Mouse (Mus musculus): ENCODE data around the gene Rspo3. TPM values are rescaled to one million over a fixed set of nuclear protein-coding genes. Genes with fewer than 3 reads are reported as not detected.
A peak's percentile ranks its signal among the peaks of the same experiment; 100 is the strongest.

The Rspo3 gene
- polyA plus RNA-seq, 1 experiment = 1.9 TPM

GRCm38 (mm10) chr10:29441297-29441696, 94.4 kb downstream of the Rspo3 start:
- H3K79me2 ChIP-seq (ENCODE audit: control insufficient read depth, insufficient read depth) = no peaks in the 10 kb centered on the region
- no peaks in the 10 kb centered on the region for H3K27me3 ChIP-seq (ENCODE audit: control insufficient read depth, insufficient read depth, insufficient read length)
- no peak overlapping the region for H3K4me3 ChIP-seq (ENCODE audit: insufficient read depth, poor library complexity, severe bottlenecking)
- TF ChIP-seq MAX (IDR thresholded peaks at IDR 0.05) (no peak), MYOG (IDR thresholded peaks at IDR 0.05; ENCODE audit: control insufficient read depth, extremely low read depth, insufficient read length) (no peak), FOSL1 (IDR thresholded peaks at IDR 0.05; ENCODE audit: insufficient read depth, low read length, poor library complexity, severe bottlenecking) (no peak), USF1 (IDR thresholded peaks at IDR 0.05; ENCODE audit: low read depth) (no peak), CEBPB (IDR thresholded peaks at IDR 0.05; ENCODE audit: low read depth) (no peak), CTCF (IDR thresholded peaks at IDR 0.05; ENCODE audit: control insufficient read depth, insufficient read depth, insufficient read length) (no peak)
- no peaks in the 10 kb centered on the region for H3K79me3 ChIP-seq (ENCODE audit: low read depth)
- H3K36me3 ChIP-seq (ENCODE audit: control insufficient read depth, insufficient read depth) = no peaks in the 10 kb centered on the region
- H3ac ChIP-seq (ENCODE audit: control insufficient read depth, insufficient read length, low read depth) = no peak overlapping the region

- H3K4me3 ChIP-seq (ENCODE audit: insufficient read depth, poor library complexity, severe bottlenecking) = no peak overlapping the region
- TF ChIP-seq MAX (IDR thresholded peaks at IDR 0.05) (no peak), CTCF (IDR thresholded peaks at IDR 0.05; ENCODE audit: control insufficient read depth, insufficient read depth, insufficient read length) (no peak), MYOD1 (IDR thresholded peaks at IDR 0.05; ENCODE audit: control insufficient read depth, insufficient read length, low read depth) (no peak), MYOG (IDR thresholded peaks at IDR 0.05; ENCODE audit: control insufficient read depth, extremely low read depth, insufficient read length) (no peak), USF1 (IDR thresholded peaks at IDR 0.05; ENCODE audit: low read depth) (no peak), FOSL1 (IDR thresholded peaks at IDR 0.05; ENCODE audit: insufficient read depth, low read length, poor library complexity, severe bottlenecking) (no peak), CEBPB (IDR thresholded peaks at IDR 0.05; ENCODE audit: low read depth) (no peak)
These were observed 102.7 kb downstream of the Rspo3 start for GRCm38 (mm10) chr10:29432935-29433453.

DNA sequence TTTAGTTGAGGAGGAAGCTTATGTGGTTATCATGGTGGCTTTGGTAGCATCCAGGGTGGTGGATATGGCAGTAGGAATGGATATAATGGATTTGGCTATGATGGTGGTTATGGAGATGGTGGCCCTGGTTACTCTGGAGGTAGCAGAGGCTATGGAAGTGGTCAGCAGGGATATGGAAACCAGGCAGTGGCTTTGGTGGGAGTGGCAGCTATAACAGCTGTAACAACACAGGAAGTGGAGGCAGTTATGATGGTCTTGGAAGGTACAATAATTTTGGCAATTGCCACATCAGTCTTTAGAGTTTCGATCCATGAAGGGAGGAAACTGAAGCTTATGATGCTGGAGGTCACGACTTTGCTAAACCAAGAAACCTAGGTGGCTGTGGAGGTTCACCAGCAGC, 109.0 kb downstream of the Rspo3 start:
- no peaks in the 10 kb centered on the region for H3K79me3 ChIP-seq (ENCODE audit: low read depth)
- H3K79me2 ChIP-seq (ENCODE audit: control insufficient read depth, insufficient read depth) = no peaks in the 10 kb centered on the region
- no peaks in the 10 kb centered on the region for H3K27me3 ChIP-seq (ENCODE audit: control insufficient read depth, insufficient read depth, insufficient read length)
- H3K36me3 ChIP-seq (ENCODE audit: control insufficient read depth, insufficient read depth) = no peaks in the 10 kb centered on the region
- TF ChIP-seq CEBPB (IDR thresholded peaks at IDR 0.05; ENCODE audit: low read depth) = no peak
- TF ChIP-seq MYOD1 (IDR thresholded peaks at IDR 0.05; ENCODE audit: control insufficient read depth, insufficient read length, low read depth) = peak; percentile 73
- H3K4me3 ChIP-seq (ENCODE audit: insufficient read depth, poor library complexity, severe bottlenecking) = no peak overlapping the region
- H3ac ChIP-seq (ENCODE audit: control insufficient read depth, insufficient read length, low read depth) = no peak overlapping the region

More at GRCm38 (mm10) chr10:29432935-29433453, 102.7 kb downstream of the Rspo3 start:
- Histone ChIP-seq H3K79me2 (ENCODE audit: control insufficient read depth, insufficient read depth) (no peaks in the 10 kb centered on the region), H3K27me3 (ENCODE audit: control insufficient read depth, insufficient read depth, insufficient read length) (no peaks in the 10 kb centered on the region), H3ac (ENCODE audit: control insufficient read depth, insufficient read length, low read depth) (no peak overlapping the region), H3K36me3 (ENCODE audit: control insufficient read depth, insufficient read depth) (no peaks in the 10 kb centered on the region), H3K79me3 (ENCODE audit: low read depth) (no peaks in the 10 kb centered on the region)

DNA sequence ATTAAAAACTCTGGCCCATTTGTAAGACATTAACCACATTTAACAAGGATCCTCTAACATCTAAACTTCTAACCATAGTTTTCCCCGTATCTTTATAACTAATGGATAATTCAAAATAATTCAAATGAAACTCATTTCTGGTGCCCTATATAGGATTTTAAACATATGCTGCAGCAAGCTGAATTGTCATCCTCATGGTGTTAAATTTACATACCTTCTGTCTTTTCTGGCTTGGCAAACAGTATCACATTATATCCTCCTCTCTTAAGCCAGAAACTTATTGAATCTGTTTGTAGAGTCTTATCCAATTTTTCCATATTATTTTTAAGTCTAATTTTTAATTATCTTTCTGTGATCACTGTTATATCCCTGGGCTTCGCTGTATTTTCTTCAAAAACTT, 111.1 kb downstream of the Rspo3 start:
- Histone ChIP-seq H3K79me3 (ENCODE audit: low read depth) (no peaks in the 10 kb centered on the region), H3K79me2 (ENCODE audit: control insufficient read depth, insufficient read depth) (no peaks in the 10 kb centered on the region), H3K27me3 (ENCODE audit: control insufficient read depth, insufficient read depth, insufficient read length) (no peaks in the 10 kb centered on the region), H3ac (ENCODE audit: control insufficient read depth, insufficient read length, low read depth) (no peak overlapping the region), H3K36me3 (ENCODE audit: control insufficient read depth, insufficient read depth) (no peaks in the 10 kb centered on the region), H3K4me3 (ENCODE audit: insufficient read depth, poor library complexity, severe bottlenecking) (no peak overlapping the region)
- TF ChIP-seq USF1 (IDR thresholded peaks at IDR 0.05; ENCODE audit: low read depth) = no peak
- TF ChIP-seq MAX (IDR thresholded peaks at IDR 0.05) = no peak
- no peak for TF ChIP-seq FOSL1 (IDR thresholded peaks at IDR 0.05; ENCODE audit: insufficient read depth, low read length, poor library complexity, severe bottlenecking)
- TF ChIP-seq MYOG (IDR thresholded peaks at IDR 0.05; ENCODE audit: control insufficient read depth, extremely low read depth, insufficient read length) = no peak
- no peak for TF ChIP-seq MYOD1 (IDR thresholded peaks at IDR 0.05; ENCODE audit: control insufficient read depth, insufficient read length, low read depth)

GRCm38 (mm10) chr10:29414361-29414760, 121.3 kb downstream of the Rspo3 start:
- no peak overlapping the region for H3K4me3 ChIP-seq (ENCODE audit: insufficient read depth, poor library complexity, severe bottlenecking)

GRCm38 (mm10) chr10:29402656-29403268, 132.9 kb downstream of the Rspo3 start:
- Histone ChIP-seq H3K79me3 (ENCODE audit: low read depth) (no peaks in the 10 kb centered on the region), H3K27me3 (ENCODE audit: control insufficient read depth, insufficient read depth, insufficient read length) (no peaks in the 10 kb centered on the region), H3K4me3 (ENCODE audit: insufficient read depth, poor library complexity, severe bottlenecking) (no peak overlapping the region), H3K79me2 (ENCODE audit: control insufficient read depth, insufficient read depth) (no peaks in the 10 kb centered on the region), H3K36me3 (ENCODE audit: control insufficient read depth, insufficient read depth) (no peaks in the 10 kb centered on the region), H3ac (ENCODE audit: control insufficient read depth, insufficient read length, low read depth) (peak overlapping the region; percentile 3)
- TF ChIP-seq CEBPB (IDR thresholded peaks at IDR 0.05; ENCODE audit: low read depth) (no peak), MYOG (IDR thresholded peaks at IDR 0.05; ENCODE audit: control insufficient read depth, extremely low read depth, insufficient read length) (no peak), FOSL1 (IDR thresholded peaks at IDR 0.05; ENCODE audit: insufficient read depth, low read length, poor library complexity, severe bottlenecking) (no peak), USF1 (IDR thresholded peaks at IDR 0.05; ENCODE audit: low read depth) (no peak), MYOD1 (IDR thresholded peaks at IDR 0.05; ENCODE audit: control insufficient read depth, insufficient read length, low read depth) (no peak), CTCF (IDR thresholded peaks at IDR 0.05; ENCODE audit: control insufficient read depth, insufficient read depth, insufficient read length) (no peak), MAX (IDR thresholded peaks at IDR 0.05) (no peak)

More at GRCm38 (mm10) chr10:29414361-29414760, 121.3 kb downstream of the Rspo3 start:
- no peak overlapping the region for H3ac ChIP-seq (ENCODE audit: control insufficient read depth, insufficient read length, low read depth)
- H3K79me2 ChIP-seq (ENCODE audit: control insufficient read depth, insufficient read depth) = no peaks in the 10 kb centered on the region
- no peaks in the 10 kb centered on the region for H3K79me3 ChIP-seq (ENCODE audit: low read depth)
- H3K27me3 ChIP-seq (ENCODE audit: control insufficient read depth, insufficient read depth, insufficient read length) = no peaks in the 10 kb centered on the region
- no peaks in the 10 kb centered on the region for H3K36me3 ChIP-seq (ENCODE audit: control insufficient read depth, insufficient read depth)
- TF ChIP-seq USF1 (IDR thresholded peaks at IDR 0.05; ENCODE audit: low read depth) = no peak
- no peak for TF ChIP-seq MYOG (IDR thresholded peaks at IDR 0.05; ENCODE audit: control insufficient read depth, extremely low read depth, insufficient read length)
- no peak for TF ChIP-seq CTCF (IDR thresholded peaks at IDR 0.05; ENCODE audit: control insufficient read depth, insufficient read depth, insufficient read length)
- TF ChIP-seq FOSL1 (IDR thresholded peaks at IDR 0.05; ENCODE audit: insufficient read depth, low read length, poor library complexity, severe bottlenecking) = no peak
- no peak for TF ChIP-seq MYOD1 (IDR thresholded peaks at IDR 0.05; ENCODE audit: control insufficient read depth, insufficient read length, low read depth)
- TF ChIP-seq CEBPB (IDR thresholded peaks at IDR 0.05; ENCODE audit: low read depth) = no peak
- TF ChIP-seq MAX (IDR thresholded peaks at IDR 0.05) = no peak
